Mouse (Mus musculus): ENCODE measurements around the gene Insyn1. TPM values are rescaled to one million over a fixed set of nuclear protein-coding genes. Genes with fewer than 3 reads are reported as not detected.
A peak's percentile ranks its signal among the peaks of the same experiment; 100 is the strongest.

Gene Insyn1
- 2.7 and 2.9 TPM in 2 replicates for polyA plus RNA-seq (2012; rRNA removed)

GRCm38 (mm10) chr9:58487851-58488801, at the start of gene Insyn1:
Gene Insyn1 (plus strand): TSS chr9:58488603.
- peak within 1 kb of the TSS; percentile 61 for H3K4me3 ChIP-seq (ENCODE audit: insufficient read depth, low read depth, low read length)
- WGBS, result under 1% methylated on average over 94 of the region's 104 CpGs

GRCm38 (mm10) chr9:58438921-58439396, 49.4 kb upstream of the Insyn1 start:
- DNase-seq, result no peak
- no peak for TF ChIP-seq POLR2A (IDR thresholded peaks at IDR 0.05; ENCODE audit: low read depth, low read length)
- TF ChIP-seq CTCF (conservative IDR thresholded peaks at IDR 0.05; ENCODE audit: insufficient read depth, insufficient read length, low read depth, low read length), result no peak
- H3K27me3 ChIP-seq (replicated peaks; ENCODE audit: control insufficient read depth, insufficient read depth, low read length), result no peaks in the 10 kb centered on the region
- no peak overlapping the region for H3K4me3 ChIP-seq (ENCODE audit: insufficient read depth, low read depth, low read length)
- H3K36me3 ChIP-seq (ENCODE audit: control insufficient read depth, insufficient read depth, low read length), result no peaks in the 10 kb centered on the region
- H3K4me1 ChIP-seq (ENCODE audit: control insufficient read depth, insufficient read depth, low read length), result no peaks in the 10 kb centered on the region
- WGBS, result 82% methylated on average over 22 of the region's 22 CpGs
- H3K27ac ChIP-seq (ENCODE audit: insufficient read depth, low read depth, low read length), result no peak overlapping the region

More at GRCm38 (mm10) chr9:58487851-58488801, at the start of gene Insyn1:
- peaks cover 4% of the 10 kb centered on the region; the same call in 1 of the 2 replicates for H3K27me3 ChIP-seq (replicated peaks; ENCODE audit: control insufficient read depth, insufficient read depth, low read length)
- DNase-seq, result peak; percentile 40
- TF ChIP-seq POLR2A (IDR thresholded peaks at IDR 0.05; ENCODE audit: low read depth, low read length) (no peak), CTCF (conservative IDR thresholded peaks at IDR 0.05; ENCODE audit: insufficient read depth, insufficient read length, low read depth, low read length) (no peak)
- H3K27ac ChIP-seq (ENCODE audit: insufficient read depth, low read depth, low read length), result no peak within 1 kb of the TSS
- no peaks in the 10 kb centered on the region for H3K36me3 ChIP-seq (ENCODE audit: control insufficient read depth, insufficient read depth, low read length)
- peaks cover 2% of the 10 kb centered on the region; the same call in 1 of the 2 replicates for H3K4me1 ChIP-seq (ENCODE audit: control insufficient read depth, insufficient read depth, low read length)

- no peak overlapping the region for H3K4me3 ChIP-seq (ENCODE audit: insufficient read depth, low read depth, low read length)
Observed at GRCm38 (mm10) chr9:58440100-58440499, 48.3 kb upstream of the Insyn1 start.

GRCm38 (mm10) chr9:58440614-58441013, 47.8 kb upstream of the Insyn1 start:
- no peak for TF ChIP-seq CTCF (conservative IDR thresholded peaks at IDR 0.05; ENCODE audit: insufficient read depth, insufficient read length, low read depth, low read length)
- TF ChIP-seq POLR2A (IDR thresholded peaks at IDR 0.05; ENCODE audit: low read depth, low read length), result no peak
- no peaks in the 10 kb centered on the region for H3K36me3 ChIP-seq (ENCODE audit: control insufficient read depth, insufficient read depth, low read length)
- no peak overlapping the region for H3K27ac ChIP-seq (ENCODE audit: insufficient read depth, low read depth, low read length)
- H3K27me3 ChIP-seq (replicated peaks; ENCODE audit: control insufficient read depth, insufficient read depth, low read length), result no peaks in the 10 kb centered on the region
- no peak for DNase-seq
- H3K4me3 ChIP-seq (ENCODE audit: insufficient read depth, low read depth, low read length), result no peak overlapping the region
- no peaks in the 10 kb centered on the region for H3K4me1 ChIP-seq (ENCODE audit: control insufficient read depth, insufficient read depth, low read length)

More at GRCm38 (mm10) chr9:58440100-58440499, 48.3 kb upstream of the Insyn1 start:
- no peak for TF ChIP-seq POLR2A (IDR thresholded peaks at IDR 0.05; ENCODE audit: low read depth, low read length)
- TF ChIP-seq CTCF (conservative IDR thresholded peaks at IDR 0.05; ENCODE audit: insufficient read depth, insufficient read length, low read depth, low read length), result no peak
- H3K4me1 ChIP-seq (ENCODE audit: control insufficient read depth, insufficient read depth, low read length), result no peaks in the 10 kb centered on the region
- H3K27me3 ChIP-seq (replicated peaks; ENCODE audit: control insufficient read depth, insufficient read depth, low read length), result no peaks in the 10 kb centered on the region
- 81% methylated on average over 6 of the region's 6 CpGs for WGBS
- no peak overlapping the region for H3K27ac ChIP-seq (ENCODE audit: insufficient read depth, low read depth, low read length)
- no peaks in the 10 kb centered on the region for H3K36me3 ChIP-seq (ENCODE audit: control insufficient read depth, insufficient read depth, low read length)
- DNase-seq, result no peak

GRCm38 (mm10) chr9:58441351-58442104, 46.9 kb upstream of the Insyn1 start:
- Histone ChIP-seq H3K4me1 (ENCODE audit: control insufficient read depth, insufficient read depth, low read length) (no peaks in the 10 kb centered on the region), H3K27ac (ENCODE audit: insufficient read depth, low read depth, low read length) (no peak overlapping the region), H3K4me3 (ENCODE audit: insufficient read depth, low read depth, low read length) (no peak overlapping the region), H3K27me3 (replicated peaks; ENCODE audit: control insufficient read depth, insufficient read depth, low read length) (no peaks in the 10 kb centered on the region), H3K36me3 (ENCODE audit: control insufficient read depth, insufficient read depth, low read length) (no peaks in the 10 kb centered on the region)
- WGBS, result 54% methylated on average over 6 of the region's 6 CpGs
- no peak for TF ChIP-seq CTCF (conservative IDR thresholded peaks at IDR 0.05; ENCODE audit: insufficient read depth, insufficient read length, low read depth, low read length)
- TF ChIP-seq POLR2A (IDR thresholded peaks at IDR 0.05; ENCODE audit: low read depth, low read length), result no peak
- DNase-seq, result no peak

GRCm38 (mm10) chr9:58442105-58443010, 46.0 kb upstream of the Insyn1 start:
- Histone ChIP-seq H3K4me3 (ENCODE audit: insufficient read depth, low read depth, low read length) (no peak overlapping the region), H3K27ac (ENCODE audit: insufficient read depth, low read depth, low read length) (no peak overlapping the region), H3K4me1 (ENCODE audit: control insufficient read depth, insufficient read depth, low read length) (no peaks in the 10 kb centered on the region), H3K27me3 (replicated peaks; ENCODE audit: control insufficient read depth, insufficient read depth, low read length) (no peaks in the 10 kb centered on the region), H3K36me3 (ENCODE audit: control insufficient read depth, insufficient read depth, low read length) (no peaks in the 10 kb centered on the region)
- 50% methylated on average over 7 of the region's 7 CpGs for WGBS
- no peak for DNase-seq
- TF ChIP-seq POLR2A (IDR thresholded peaks at IDR 0.05; ENCODE audit: low read depth, low read length), result no peak
- TF ChIP-seq CTCF (conservative IDR thresholded peaks at IDR 0.05; ENCODE audit: insufficient read depth, insufficient read length, low read depth, low read length), result no peak

Data from kidney, adult 2 months (tissue).